Mouse (Mus musculus) layer of hippocampus, postnatal 14 days (tissue): Measurements from ENCODE around the gene Kat2b. TPM values are rescaled to one million over a fixed set of nuclear protein-coding genes. Genes with fewer than 3 reads are reported as not detected.
"Not testable (repeated sequence)": the region's sequence is repeated elsewhere in the genome, so short reads cannot be mapped to it uniquely, and the experiment has no call there.

Experiments
- DNase-seq, 2 experiments: peaks; one replicate each; pipeline ENCODE4 v3.0.0; 2021 to 2022; ENCODE audit warnings: low spot score in 2 of 2, mixed read lengths in 1 of 2
- long read RNA-seq, 2 experiments: library from polyadenylated mRNA; stranded (forward); transcript quantifications; one replicate each; pipeline ENCODE4 v2.0.0; 2021
- total RNA-seq, 2 experiments: library from RNA; stranded (reverse); gene quantifications; 2 replicates each; pipeline ENCODE4 v1.2.3; 2021

Kat2b gene
- total RNA-seq, result 10 to 100 TPM; 13.4 to 15.5 TPM
- long read RNA-seq, experiment 1, full-length matches to known transcripts, result 3 of 4 reads
- long read RNA-seq, experiment 1, partial matches to known transcripts, result 0 of 4 reads
- long read RNA-seq, experiment 1, other reads (novel, unspliced or antisense), result 1 of 4 reads
- long read RNA-seq, experiment 2, full-length matches to known transcripts, result 2 of 4 reads
- long read RNA-seq, experiment 2, partial matches to known transcripts, result 0 of 4 reads
- long read RNA-seq, experiment 2, other reads (novel, unspliced or antisense), result 2 of 4 reads

DNA sequence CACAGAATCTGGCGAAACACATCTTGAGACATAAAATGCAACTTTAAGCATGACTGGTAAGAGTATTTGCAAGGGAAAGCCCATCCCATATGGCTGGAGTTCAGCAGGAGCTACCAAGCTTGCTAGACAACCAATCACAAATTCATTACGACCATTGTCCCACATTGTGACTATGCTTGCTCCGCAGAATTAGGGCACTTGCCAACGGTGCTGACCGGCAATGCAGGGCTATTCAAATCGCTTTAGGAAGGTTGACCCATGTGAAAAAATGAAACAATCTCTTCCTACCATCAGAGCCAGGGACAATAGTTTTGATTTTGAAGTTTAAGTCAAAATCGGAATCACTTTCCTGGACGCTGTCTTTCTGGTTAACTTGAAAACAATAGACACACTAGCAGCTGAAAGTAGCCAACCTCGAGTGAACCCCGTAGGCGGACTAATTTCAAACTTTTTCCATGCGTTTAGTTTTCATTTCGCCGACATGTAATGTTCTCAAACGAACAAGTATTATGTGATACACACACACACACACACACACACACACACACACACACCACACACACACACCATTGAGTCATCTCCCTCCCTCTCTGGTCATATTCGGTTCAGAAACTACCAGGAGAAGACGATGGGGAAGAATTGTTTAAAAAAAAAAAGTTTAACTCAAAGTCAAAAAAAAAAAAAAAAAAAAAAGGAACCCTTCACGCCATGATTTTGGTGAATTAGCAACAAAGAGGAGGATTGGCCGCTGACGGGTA, at the start of gene Kat2b:
TSS of gene Kat2b (plus strand) at position 701 of the 758 bp plus-strand sequence.
- peak; percentile 20 to 34 for DNase-seq

- no peak for DNase-seq
Measured at GRCm38 (mm10) chr17:53519364-53519763, 47.3 kb upstream of the Kat2b start.

GRCm38 (mm10) chr17:53520509-53520908, 46.2 kb upstream of the Kat2b start:
- no peak for DNase-seq

DNA sequence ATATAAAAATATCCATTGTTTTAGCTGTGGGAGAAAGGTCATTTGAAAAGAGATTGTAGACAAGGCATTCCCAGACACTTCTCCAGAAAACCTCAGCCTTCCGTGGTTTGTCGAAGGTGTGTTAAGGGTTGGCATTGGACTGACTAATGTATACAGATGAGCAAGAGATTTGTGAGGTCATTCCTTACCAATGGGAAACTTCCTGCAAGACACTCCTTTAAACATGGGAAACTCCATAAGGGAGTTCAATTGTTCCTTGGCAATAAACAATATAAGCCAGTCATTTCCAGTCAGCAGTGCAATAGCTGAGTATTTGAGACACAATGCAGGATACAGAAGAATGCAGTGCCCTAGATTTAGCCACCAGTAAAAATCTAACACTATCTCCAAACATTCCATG, 38.6 kb upstream of the Kat2b start:
- DNase-seq, result no peak

- DNase-seq, result no peak
Measured at GRCm38 (mm10) chr17:53531160-53531559, 35.5 kb upstream of the Kat2b start.

- no peak for DNase-seq
Measured at GRCm38 (mm10) chr17:53532425-53532824, 34.2 kb upstream of the Kat2b start.

- DNase-seq, result not testable (repeated sequence)
Measured at GRCm38 (mm10) chr17:53539351-53539750, 27.3 kb upstream of the Kat2b start, which contains the start of gene Pp2d1. Gene Pp2d1 (minus strand): TSS chr17:53539451.

DNA sequence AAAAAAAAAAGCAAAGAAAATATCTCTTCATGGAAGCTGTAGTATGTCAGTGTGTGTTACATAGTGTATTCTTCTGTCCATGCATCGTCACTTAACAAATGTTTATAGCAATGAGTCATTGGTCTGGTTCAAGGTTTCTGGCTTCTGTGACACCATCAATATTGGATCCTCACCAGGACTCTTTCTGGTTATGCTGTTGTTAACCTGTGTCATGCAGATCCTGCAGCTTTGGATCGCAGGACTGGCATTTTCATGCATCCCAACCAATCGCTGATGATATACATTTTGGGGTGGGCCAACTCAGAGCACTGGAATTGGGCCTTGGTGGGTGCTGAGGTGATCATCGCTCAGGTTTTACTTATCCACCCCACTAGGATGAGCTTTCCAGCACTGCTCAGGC, 24.1 kb upstream of the Kat2b start:
- no peak for DNase-seq

DNA sequence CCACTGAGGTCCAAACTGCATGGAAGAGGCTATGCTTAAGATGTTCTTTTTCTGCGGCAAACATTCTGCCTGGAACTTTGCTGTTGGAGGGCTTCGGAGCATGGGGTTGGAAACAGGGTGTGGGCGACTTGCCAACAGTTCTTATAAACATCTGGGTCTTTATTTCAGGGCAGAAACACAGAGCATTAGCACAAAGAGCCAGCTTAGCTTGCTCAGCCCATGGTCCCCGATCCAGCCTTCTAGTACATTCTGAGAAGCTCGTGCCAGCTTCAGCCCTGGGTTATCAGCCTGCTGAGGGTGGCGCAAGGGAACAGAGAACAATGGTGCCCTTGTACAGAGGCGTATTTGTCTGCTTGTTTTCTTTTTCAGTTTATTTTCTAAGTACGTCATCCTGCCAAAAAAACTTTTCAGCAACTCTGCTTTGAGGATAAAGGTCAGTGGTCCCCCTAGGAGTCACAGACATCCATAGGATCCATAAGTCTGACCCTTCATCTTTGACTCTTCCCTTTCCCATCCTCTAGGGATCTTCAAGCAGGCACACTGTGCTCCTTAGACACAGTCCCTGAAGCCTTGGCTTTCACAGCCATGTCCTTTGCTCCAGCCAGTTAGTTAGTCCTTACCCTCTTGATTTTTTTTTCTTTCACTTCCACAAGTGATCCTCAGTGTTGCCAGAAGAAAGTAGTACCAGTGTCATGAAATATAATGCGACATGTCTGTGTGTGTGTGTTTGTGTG, 22.9 kb upstream of the Kat2b start:
- DNase-seq, result peak in 1 of 2 experiments; percentile 51

DNA sequence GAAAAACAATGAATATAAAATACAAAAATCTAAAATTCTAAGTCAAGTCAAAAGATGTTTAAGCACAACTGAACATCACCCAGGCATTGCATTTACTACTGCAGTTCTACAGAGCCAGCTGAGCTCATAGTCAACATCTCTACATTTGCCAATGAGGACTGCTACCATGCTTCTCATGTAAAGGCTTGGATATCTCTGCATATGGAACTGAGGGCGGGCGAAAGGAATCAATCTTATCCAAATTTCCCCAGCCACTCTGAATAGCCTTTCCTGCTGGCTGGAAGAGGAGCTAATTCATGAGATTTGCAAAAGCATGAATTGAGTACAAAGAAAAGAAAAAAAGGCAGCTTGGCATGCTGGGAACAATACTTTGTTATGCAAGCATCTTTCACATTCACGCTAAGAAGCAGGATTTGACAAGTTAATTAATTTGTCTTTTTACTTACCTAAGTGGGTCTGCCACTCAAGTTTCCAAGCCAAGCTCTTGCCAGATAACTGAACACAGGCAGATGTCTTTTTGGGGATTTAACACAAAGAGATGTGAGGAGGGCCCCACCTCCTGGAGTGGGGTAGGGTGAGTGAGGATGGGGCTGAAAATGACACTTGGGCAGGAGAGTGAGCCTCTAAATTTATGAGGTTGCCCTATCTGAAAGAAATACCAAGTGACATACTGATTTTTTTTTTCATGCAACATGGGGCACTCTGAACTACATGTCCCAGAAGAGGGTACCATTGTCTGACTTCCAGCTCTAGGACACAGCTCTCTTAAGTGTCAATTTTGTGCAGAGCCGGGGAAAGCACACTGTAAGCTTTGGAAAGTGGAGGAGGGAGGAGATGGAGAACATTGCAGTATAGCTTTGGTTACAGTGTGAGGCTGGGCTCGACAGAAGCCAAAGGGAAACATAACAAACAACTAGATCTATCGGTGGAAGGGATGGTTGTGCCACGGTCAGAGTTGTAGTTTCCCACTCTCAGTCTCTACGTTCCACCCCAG, 15.1 kb upstream of the Kat2b start:
- no peak for DNase-seq

DNA sequence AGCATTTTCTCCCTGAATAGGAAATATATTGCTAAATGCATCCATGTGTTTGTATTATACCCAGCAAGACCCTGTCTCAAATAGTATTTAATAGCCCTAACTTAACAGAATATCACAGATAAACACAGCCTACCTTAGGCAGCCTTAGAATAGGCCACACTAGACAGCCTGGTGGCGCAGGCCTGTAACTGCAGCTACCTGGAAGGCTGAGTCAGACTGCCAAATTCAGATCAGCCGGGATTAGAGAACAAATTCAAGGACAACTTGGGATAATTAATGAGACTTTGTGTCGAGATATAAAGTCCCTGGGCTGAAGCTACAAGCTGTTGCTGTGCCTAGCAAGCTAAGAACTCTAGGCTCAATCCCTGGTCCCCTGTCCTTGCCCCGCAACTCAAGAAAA, 12.6 kb upstream of the Kat2b start:
- DNase-seq, result no peak

DNA sequence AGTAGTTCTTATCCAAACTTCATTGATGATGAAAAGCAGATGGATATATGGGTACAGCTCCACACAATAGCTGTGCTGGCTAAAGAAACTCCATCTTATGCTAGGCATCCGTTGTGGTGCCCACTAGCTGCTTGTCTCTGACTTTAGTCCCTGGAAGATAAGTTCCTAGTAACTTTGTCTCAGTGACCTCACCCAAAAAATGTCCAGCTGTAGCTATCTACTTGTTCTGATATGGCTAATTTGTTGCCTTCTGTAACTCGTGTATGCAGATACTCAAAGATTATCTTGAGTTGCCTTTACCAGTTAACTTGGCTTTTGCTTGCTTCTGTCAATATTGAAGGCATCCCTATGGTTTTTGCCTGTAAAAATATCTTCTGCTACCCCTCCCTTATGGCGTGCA, 11.8 kb upstream of the Kat2b start:
- no peak for DNase-seq

DNA sequence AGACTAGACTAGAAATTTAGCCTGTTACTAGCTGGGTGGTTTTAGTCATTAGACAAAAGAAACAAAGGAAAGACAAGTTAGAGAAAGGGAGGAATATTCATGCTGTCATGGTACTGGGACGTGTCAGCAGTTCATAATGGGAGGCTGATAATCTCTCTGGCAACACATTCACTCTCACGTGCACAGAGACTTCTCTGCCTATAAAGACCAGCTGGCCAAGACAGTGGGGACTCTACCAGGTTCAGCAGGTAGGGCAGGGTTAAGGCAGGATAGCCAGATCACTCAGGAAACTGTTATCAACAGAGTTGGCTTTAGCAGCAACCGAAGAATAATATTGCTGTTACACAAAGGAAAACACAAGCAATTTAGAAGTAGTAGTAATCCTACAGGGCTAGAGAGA, 9.2 kb upstream of the Kat2b start:
- no peak for DNase-seq

- no peak for DNase-seq
Measured at GRCm38 (mm10) chr17:53559646-53560045, 7.0 kb upstream of the Kat2b start.

GRCm38 (mm10) chr17:53561458-53562029, 5.1 kb upstream of the Kat2b start:
- DNase-seq, result no peak

GRCm38 (mm10) chr17:53564837-53565236, 1.8 kb upstream of the Kat2b start:
- no peak for DNase-seq

- DNase-seq, result peak in 1 of 2 experiments; percentile 57
Measured at GRCm38 (mm10) chr17:53566919-53567345, 271 bp downstream of the Kat2b start.

DNA sequence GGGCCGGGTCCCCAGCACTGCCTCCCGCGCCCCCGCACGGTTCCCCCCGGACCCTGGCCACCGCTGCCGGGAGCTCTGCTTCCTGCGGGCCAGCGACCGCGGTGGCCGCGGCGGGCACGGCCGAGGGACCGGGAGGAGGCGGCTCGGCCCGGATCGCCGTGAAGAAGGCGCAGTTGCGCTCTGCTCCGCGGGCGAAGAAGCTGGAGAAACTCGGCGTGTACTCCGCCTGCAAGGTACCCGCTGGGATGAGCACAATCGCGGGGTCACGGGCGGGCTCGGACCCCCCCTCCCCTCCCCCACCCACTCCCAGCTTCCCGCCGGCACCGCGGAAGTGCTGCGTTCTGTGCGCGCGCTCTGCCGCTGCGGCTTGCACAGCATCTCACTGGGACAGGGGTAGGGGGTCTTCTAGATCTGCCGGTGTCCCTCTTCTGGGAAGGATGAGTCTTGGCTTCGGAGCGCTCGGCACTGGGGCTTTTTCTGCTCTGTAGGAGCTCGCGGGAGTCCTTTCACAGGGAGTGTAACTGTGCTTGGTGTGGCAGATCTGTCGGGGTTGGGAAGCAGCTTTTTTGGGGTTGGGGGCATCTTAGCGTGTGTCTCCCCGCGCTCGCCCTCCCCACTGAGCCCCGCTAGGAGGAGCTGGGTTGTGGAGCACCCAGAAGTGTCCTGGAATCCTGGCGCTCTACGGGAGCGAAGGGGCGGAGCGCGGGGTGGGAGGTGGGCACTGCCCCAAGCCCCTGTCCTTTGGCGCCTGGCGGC, 863 bp downstream of the Kat2b start:
- DNase-seq, result peak; percentile 26 to 61

- DNase-seq, result peak; percentile 54 to 72
Measured at GRCm38 (mm10) chr17:53568118-53568517, 1.5 kb downstream of the Kat2b start.
